Mouse (Mus musculus) liver, adult 2 months (tissue): ENCODE measurements around the gene Slc38a5. TPM values are rescaled to one million over a fixed set of nuclear protein-coding genes. Genes with fewer than 3 reads are reported as not detected.
A peak's percentile ranks its signal among the peaks of the same experiment; 100 is the strongest.
"Not testable (repeated sequence)": the region's sequence is repeated elsewhere in the genome, so short reads cannot be mapped to it uniquely, and the experiment has no call there.

Source experiments
- DNase-seq: peaks from one replicate; pipeline ENCODE4 v3.0.0-alpha.2; 2011; ENCODE audit warnings: low read depth, low spot score; ENCODE audit errors: extremely low read depth
- H3K27ac ChIP-seq: fragments of 200-500 bp; replicated peaks from 2 replicates; pipeline ENCODE4 v1.5.1; 2012; ENCODE audit warnings: low read depth, mild to moderate bottlenecking, control low read depth, inconsistent platforms, low read length; ENCODE audit not compliant: insufficient read depth
- H3K27me3 ChIP-seq: fragments of 200-500 bp; 2 replicates; pipeline ENCODE4 v1.6.1; 2012; ENCODE audit warnings: mild to moderate bottlenecking, moderate library complexity, low read length, inconsistent platforms; ENCODE audit not compliant: control insufficient read depth, insufficient read depth
- H3K36me3 ChIP-seq: fragments of 200-500 bp; 2 replicates; pipeline ENCODE4 v1.6.1; 2012; ENCODE audit warnings: low read length, inconsistent platforms; ENCODE audit not compliant: control insufficient read depth, insufficient read depth
- H3K4me1 ChIP-seq: fragments of 200-500 bp; 2 replicates; pipeline ENCODE4 v1.6.1; 2011; ENCODE audit warnings: low read length; ENCODE audit not compliant: control insufficient read depth, insufficient read depth
- H3K4me3 ChIP-seq: fragments of 200-500 bp; 2 replicates; pipeline ENCODE4 v1.5.1; 2011; ENCODE audit warnings: low read depth, mild to moderate bottlenecking, control low read depth, low read length, moderate library complexity; ENCODE audit not compliant: insufficient read depth
- H3K79me2 ChIP-seq: fragments of 200-500 bp; 2 replicates; pipeline ENCODE4 v1.6.1; 2012; ENCODE audit warnings: inconsistent platforms, mild to moderate bottlenecking, low read length, moderate library complexity; ENCODE audit not compliant: control insufficient read depth, insufficient read depth
- H3K9ac ChIP-seq: fragments of 200-500 bp; 2 replicates; pipeline ENCODE4 v1.6.1; 2012; ENCODE audit warnings: low read depth, mild to moderate bottlenecking, control low read depth, inconsistent platforms, low read length
- CTCF ChIP-seq: fragments of 200-500 bp; IDR thresholded peaks from 2 replicates; pipeline ENCODE4 v1.5.1; 2011; ENCODE audit warnings: low read depth, low read length, control low read depth
- POLR2A ChIP-seq: fragments of 200-500 bp; IDR thresholded peaks from 2 replicates; pipeline ENCODE4 v1.6.1; 2011; ENCODE audit warnings: low read length, control low read depth; ENCODE audit not compliant: insufficient read depth; ENCODE audit errors: extremely low read depth
- WGBS: fragments of 180-500 bp; shearing (Covaris S2); methylation state at CpG from one replicate; pipeline ENCODE4 v1.1.7; 2018; 5-methylcytosine and 5-hydroxymethylcytosine counted together
- polyA plus RNA-seq: library from polyadenylated mRNA; depleted of rRNA; stranded (reverse); fragments of >200 nt; gene quantifications from 2 replicates; pipeline ENCODE4 v1.2.3, GENCODE M21; 2012
- total RNA-seq: library from RNA; depleted of rRNA; stranded (reverse); fragments of >200 nt; gene quantifications from 2 replicates; pipeline ENCODE4 v1.2.3, GENCODE M21; 2014

Slc38a5 gene
- total and polyA plus RNA-seq, 2 experiments: 0.18 to 0.22 TPM

- Histone ChIP-seq H3K27ac (no peak overlapping the region), H3K9ac (no peak overlapping the region), H3K36me3 (no peaks in the 10 kb centered on the region), H3K4me3 (no peak overlapping the region), H3K4me1 (no peaks in the 10 kb centered on the region), H3K79me2 (no peaks in the 10 kb centered on the region), H3K27me3 (no peaks in the 10 kb centered on the region)
- no peak for TF ChIP-seq POLR2A
- TF ChIP-seq CTCF: no peak
- WGBS: 67% methylated on average over 3 of the region's 3 CpGs
- no peak for DNase-seq
Measured at GRCm38 (mm10) chrX:8264222-8264621, 6.7 kb upstream of the Slc38a5 start.

- no peak for DNase-seq
- Histone ChIP-seq H3K27me3 (no peaks in the 10 kb centered on the region), H3K79me2 (no peaks in the 10 kb centered on the region), H3K4me3 (no peak overlapping the region), H3K4me1 (no peaks in the 10 kb centered on the region), H3K36me3 (no peaks in the 10 kb centered on the region), H3K9ac (no peak overlapping the region), H3K27ac (no peak overlapping the region)
- WGBS: 10% methylated on average over 10 of the region's 10 CpGs
- no peak for TF ChIP-seq CTCF
Measured at GRCm38 (mm10) chrX:8272000-8272399, 1.1 kb downstream of the Slc38a5 start.

GRCm38 (mm10) chrX:8274056-8274455 lies 3.1 kb downstream of the Slc38a5 start:
- Histone ChIP-seq H3K4me3 (no peak overlapping the region), H3K36me3 (no peaks in the 10 kb centered on the region), H3K79me2 (no peaks in the 10 kb centered on the region), H3K27ac (no peak overlapping the region), H3K4me1 (no peaks in the 10 kb centered on the region), H3K9ac (no peak overlapping the region), H3K27me3 (no peaks in the 10 kb centered on the region)
- DNase-seq: no peak
- TF ChIP-seq CTCF: no peak
- TF ChIP-seq POLR2A: no peak
- WGBS: 82% methylated on average over 5 of the region's 5 CpGs

- H3K4me3 ChIP-seq: no peak overlapping the region
- no peak for TF ChIP-seq POLR2A
- no peak for TF ChIP-seq CTCF
- H3K27me3 ChIP-seq: no peaks in the 10 kb centered on the region
- H3K27ac ChIP-seq: no peak overlapping the region
- no peaks in the 10 kb centered on the region for H3K79me2 ChIP-seq
- H3K9ac ChIP-seq: no peak overlapping the region
- no peak for DNase-seq
- 87% methylated on average over 5 of the region's 5 CpGs for WGBS
- H3K36me3 ChIP-seq: no peaks in the 10 kb centered on the region
- H3K4me1 ChIP-seq: no peaks in the 10 kb centered on the region
Measured at GRCm38 (mm10) chrX:8288621-8289020, 17.7 kb downstream of the Slc38a5 start.

- WGBS: 84% methylated on average over 1 of the region's 1 CpGs
- Histone ChIP-seq H3K9ac (no peak overlapping the region), H3K27ac (no peak overlapping the region), H3K27me3 (no peaks in the 10 kb centered on the region), H3K4me1 (no peaks in the 10 kb centered on the region), H3K79me2 (no peaks in the 10 kb centered on the region), H3K4me3 (no peak overlapping the region), H3K36me3 (no peaks in the 10 kb centered on the region)
- no peak for DNase-seq
- TF ChIP-seq POLR2A (no peak), CTCF (no peak)
Measured at GRCm38 (mm10) chrX:8309302-8309701, 38.4 kb downstream of the Slc38a5 start.

- H3K36me3 ChIP-seq, H3K4me3 ChIP-seq, H3K79me2 ChIP-seq, H3K9ac ChIP-seq, H3K27me3 ChIP-seq, H3K4me1 ChIP-seq, H3K27ac ChIP-seq: not testable (repeated sequence)
- peak; percentile 36 for DNase-seq
- TF ChIP-seq CTCF: peak; percentile 67
- WGBS: 3% methylated on average over 7 of the region's 7 CpGs
Measured at GRCm38 (mm10) chrX:8314905-8315304, 44.0 kb downstream of the Slc38a5 start.
